Mouse (Mus musculus) brain, embryonic 14.5 days (tissue): ENCODE measurements around the gene Gm42878.

ENCODE experiments used
- CTCF ChIP-seq: fragments of 200-500 bp; IDR thresholded peaks from 2 replicates; pipeline ENCODE4 v1.5.1; 2012; ENCODE audit warnings: inconsistent platforms, mild to moderate bottlenecking, moderate library complexity, borderline replicate concordance; ENCODE audit not compliant: insufficient read depth, insufficient read length; ENCODE audit errors: extremely low read depth
- POLR2A ChIP-seq: fragments of 200-500 bp; IDR thresholded peaks from 2 replicates; pipeline ENCODE4 v1.6.1; 2012; ENCODE audit warnings: mild to moderate bottlenecking, inconsistent platforms, borderline replicate concordance; ENCODE audit not compliant: poor library complexity, insufficient read depth, insufficient read length, severe bottlenecking; ENCODE audit errors: extremely low read depth

- no peak for TF ChIP-seq CTCF
- TF ChIP-seq POLR2A, result no peak
Measured at GRCm38 (mm10) chr5:121526961-121527360, 18.3 kb downstream of the Gm42878 start.
